Comparison of ENCODE assay signal across 9 mouse cellular contexts in the genomic region with DNA sequence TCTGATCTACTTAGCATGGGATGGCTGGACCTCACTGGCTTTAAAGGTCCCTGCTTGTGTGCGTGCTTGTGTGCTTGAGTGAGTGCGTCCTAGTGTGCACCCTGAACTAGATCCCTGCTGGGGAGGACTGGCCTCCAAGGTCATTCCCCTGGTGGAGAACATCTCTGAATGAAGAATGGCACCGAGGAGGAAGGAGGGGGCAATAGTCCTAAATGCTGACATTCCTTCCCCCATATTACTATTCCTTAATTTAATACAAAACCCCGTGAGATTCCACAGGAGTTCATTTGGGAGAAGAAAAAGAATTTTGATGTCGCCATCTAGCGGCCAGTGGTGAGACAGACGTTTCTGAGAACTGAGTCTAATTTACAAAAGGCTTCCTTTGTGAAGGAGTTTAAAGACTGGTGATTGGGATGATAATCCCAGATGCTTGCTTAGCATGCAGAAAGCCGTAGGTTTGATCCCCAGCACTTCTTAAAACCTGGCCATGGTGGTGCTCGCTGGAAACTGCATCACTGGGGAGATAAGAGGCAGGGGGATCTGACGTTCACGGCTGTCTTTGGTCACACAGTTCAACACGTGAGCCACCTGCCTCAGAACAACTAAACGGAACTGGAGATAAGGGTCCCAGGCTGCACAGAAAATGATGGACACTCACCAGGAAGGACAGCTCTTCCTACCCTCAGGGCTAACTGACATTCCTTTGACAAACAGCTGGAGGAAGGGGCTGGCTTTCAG. TPM values are rescaled to one million over a fixed set of nuclear protein-coding genes. Genes with fewer than 3 reads are reported as not detected.
DNase-seq lines count a peak whose midpoint lies in the region; ATAC-seq lines count a peak whose summit lies in the region.
"Not testable (repeated sequence)": the region's sequence is repeated elsewhere in the genome, so short reads cannot be mapped to it uniquely, and the experiment has no call there.
"Had no signal": no experiment of that assay in that cellular context is flagged by ENCODE, and none has a peak within 500 bp of the region (broad histone marks: within the 10 kb centered on the region; RNA-seq: fewer than 3 reads in every experiment).

No protein-coding gene starts in this region.

- not testable (repeated sequence) for H3K4me3 ChIP-seq in hindbrain, embryonic 12.5 days; lung, embryonic 15.5 days

- H3K4me2 ChIP-seq in hindbrain, embryonic 12.5 days (replicated peaks); lung, embryonic 15.5 days: not testable (repeated sequence)

- 47% methylated on average over 13 of the region's 13 CpGs for WGBS in hindbrain, embryonic 12.5 days
- WGBS in lung, embryonic 15.5 days, result 36% methylated on average over 13 of the region's 13 CpGs

- H3K27ac ChIP-seq in hindbrain, embryonic 12.5 days; lung, embryonic 15.5 days: not testable (repeated sequence)

- H3K36me3 ChIP-seq in hindbrain, embryonic 12.5 days; lung, embryonic 15.5 days: not testable (repeated sequence)

- not testable (repeated sequence) for H3K9me3 ChIP-seq in hindbrain, embryonic 12.5 days (replicated peaks); lung, embryonic 15.5 days

- H3K4me1 ChIP-seq in hindbrain, embryonic 12.5 days; lung, embryonic 15.5 days: not testable (repeated sequence)

- H3K9ac ChIP-seq in hindbrain, embryonic 12.5 days; lung, embryonic 15.5 days: not testable (repeated sequence)

- not testable (repeated sequence) for H3K27me3 ChIP-seq in hindbrain, embryonic 12.5 days; lung, embryonic 15.5 days

- ATAC-seq in hindbrain, embryonic 12.5 days (ENCODE audit: low FRiP score), result peak; percentile 88
- peak; percentile 83 for ATAC-seq in lung, embryonic 15.5 days (ENCODE audit: borderline replicate concordance, extremely low read depth, low FRiP score, low TSS enrichment)

- DNase-seq in NIH3T3 (ENCODE audit: low read depth), result peak; percentile 98
- DNase-seq in cerebellum, postnatal 25 days, result peak; percentile 79 to 87
- DNase-seq in frontal cortex, postnatal 25 days (ENCODE audit: low spot score in 2 of 2), result peak; percentile 98
- DNase-seq in layer of hippocampus, adult 9-11 months, result peak; percentile 75
- DNase-seq in ovary, postnatal 36 days (ENCODE audit: low spot score), result peak; percentile 65
- peak; percentile 44 to 63 for DNase-seq in thymus, postnatal 36 days

RNA-seq across cellular contexts. Expression of a gene that starts 26.2 kb away (rescaled TPM):
- polyA plus RNA-seq in hindbrain, embryonic 12.5 days (2016; fragmentation: Nextera tagmentation; extraction: Ambion mirVana), result 0.09 TPM in 1 of 2 replicates, not detected in the other
- not detected in 2 replicates for polyA plus RNA-seq in lung, embryonic 15.5 days (2015; fragmentation: Nextera tagmentation; extraction: Ambion mirVana)
- polyA plus RNA-seq: erythroblast, embryonic 14.5 days had no signal
